ENCODE assay signal across 20 mouse cellular contexts in the genomic region with DNA sequence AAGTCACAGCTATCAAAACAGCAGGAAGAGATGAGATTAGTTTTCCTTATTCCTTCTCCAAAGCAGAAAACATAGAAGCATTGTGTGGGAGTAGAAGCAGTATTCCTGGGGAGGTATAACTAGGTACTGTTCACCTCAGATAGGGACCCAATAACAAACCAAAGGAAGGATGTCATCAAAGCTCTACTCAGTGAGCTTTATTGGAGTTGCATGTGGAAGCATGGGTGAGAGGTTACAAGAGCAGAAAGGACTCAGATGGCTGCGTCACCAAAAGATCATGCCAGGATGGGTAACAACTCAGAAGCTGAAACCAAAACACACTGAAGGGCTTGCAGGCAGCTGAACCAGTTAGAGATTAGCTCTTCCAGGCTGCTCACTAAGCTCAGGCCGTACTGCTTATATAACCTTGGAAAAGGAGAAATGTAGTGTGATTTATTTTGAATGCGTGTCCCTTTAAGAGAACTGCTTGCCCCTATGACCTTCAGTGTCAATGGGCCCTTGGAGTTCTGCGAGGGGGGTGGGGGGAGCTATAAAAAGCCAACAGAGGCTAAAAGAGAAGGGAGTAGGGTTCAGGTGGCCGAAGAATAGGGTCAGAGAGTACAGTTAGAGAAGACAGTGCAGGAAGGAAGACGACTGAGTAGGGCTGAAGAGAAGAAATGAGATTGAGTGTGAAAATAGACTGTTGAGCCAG. TPM values are rescaled to one million over a fixed set of nuclear protein-coding genes. Genes with fewer than 3 reads are reported as not detected.
A peak's percentile ranks its signal among the peaks of the same experiment; 100 is the strongest.
DNase-seq lines count a peak whose midpoint lies in the region; ATAC-seq lines count a peak whose summit lies in the region.
"Had no signal": no experiment of that assay in that cellular context is flagged by ENCODE, and none has a peak within 500 bp of the region (broad histone marks: within the 10 kb centered on the region; RNA-seq: fewer than 3 reads in every experiment).

No protein-coding gene starts in this region.

- peak overlapping the region; percentile 43 for H3K4me2 ChIP-seq in heart, embryonic 13.5 days
- H3K4me2 ChIP-seq in lung, embryonic 16.5 days (ENCODE audit: low read depth, low read length), result no peak overlapping the region
- H3K4me2 ChIP-seq in midbrain, embryonic 15.5 days, result no peak overlapping the region
- H3K4me2 ChIP-seq: embryonic facial prominence, embryonic 12.5 days; hindbrain, embryonic 13.5 days; limb, embryonic 13.5 days; lung, embryonic 14.5 days had no signal

- H3K9ac ChIP-seq in heart, embryonic 13.5 days, result peak overlapping the region; percentile 54; the same call in 1 of the 2 replicates
- no peak overlapping the region for H3K9ac ChIP-seq in lung, embryonic 16.5 days (ENCODE audit: low read length)
- H3K9ac ChIP-seq in midbrain, embryonic 15.5 days, result no peak overlapping the region
- H3K9ac ChIP-seq: embryonic facial prominence, embryonic 12.5 days; forebrain, postnatal 0 days; hindbrain, embryonic 13.5 days; limb, embryonic 13.5 days; lung, embryonic 14.5 days had no signal

- 41% methylated on average over 6 of the region's 6 CpGs for WGBS in heart, embryonic 13.5 days
- WGBS in lung, embryonic 16.5 days, result 45% methylated on average over 6 of the region's 6 CpGs
- WGBS in midbrain, embryonic 15.5 days, result 66% methylated on average over 6 of the region's 6 CpGs

- peaks cover 45% of the 10 kb centered on the region for H3K36me3 ChIP-seq in heart, embryonic 13.5 days
- H3K36me3 ChIP-seq in lung, embryonic 16.5 days (ENCODE audit: control insufficient read depth, insufficient read depth, low read length), result peaks cover 39% of the 10 kb centered on the region
- peaks cover 33% of the 10 kb centered on the region for H3K36me3 ChIP-seq in midbrain, embryonic 15.5 days (replicated peaks)

- H3K9me3 ChIP-seq in heart, embryonic 13.5 days, result peaks cover 15% of the 10 kb centered on the region; the same call in 1 of the 2 replicates
- H3K9me3 ChIP-seq in lung, embryonic 16.5 days (ENCODE audit: control insufficient read depth, low read length), result peaks cover 5% of the 10 kb centered on the region; the same call in 1 of the 2 replicates
- H3K9me3 ChIP-seq in midbrain, embryonic 15.5 days, result no peaks in the 10 kb centered on the region
- H3K9me3 ChIP-seq: hindbrain, embryonic 13.5 days had no signal

- ATAC-seq in heart, embryonic 13.5 days (ENCODE audit: extremely low read depth, insufficient number of reproducible peaks, low FRiP score, low TSS enrichment), result no peak
- no peak; the same call in none of the 2 replicates for ATAC-seq in lung, embryonic 16.5 days (ENCODE audit: low read depth)
- ATAC-seq in midbrain, embryonic 15.5 days (replicated peaks), result no peak
- ATAC-seq: activated CD4-positive, CD25-positive, alpha-beta regulatory T cell, adult 4 months; forebrain, postnatal 0 days; intestine, embryonic 16.5 days had no signal

- peaks cover 10% of the 10 kb centered on the region; the same call in 1 of the 2 replicates for H3K4me1 ChIP-seq in heart, embryonic 13.5 days
- no peaks in the 10 kb centered on the region for H3K4me1 ChIP-seq in lung, embryonic 16.5 days (replicated peaks; ENCODE audit: control insufficient read depth, insufficient read depth, low read length)
- no peaks in the 10 kb centered on the region for H3K4me1 ChIP-seq in midbrain, embryonic 15.5 days
- H3K4me1 ChIP-seq: embryonic facial prominence, embryonic 12.5 days; hindbrain, embryonic 13.5 days; limb, embryonic 13.5 days had no signal

- no peaks in the 10 kb centered on the region for H3K27me3 ChIP-seq in heart, embryonic 13.5 days (replicated peaks)
- no peaks in the 10 kb centered on the region for H3K27me3 ChIP-seq in lung, embryonic 16.5 days (ENCODE audit: control insufficient read depth, insufficient read depth, low read depth, low read length)
- H3K27me3 ChIP-seq in midbrain, embryonic 15.5 days (replicated peaks), result no peaks in the 10 kb centered on the region
- H3K27me3 ChIP-seq: embryonic facial prominence, embryonic 12.5 days; hindbrain, embryonic 13.5 days; limb, embryonic 13.5 days had no signal

- H3K27ac ChIP-seq in heart, embryonic 13.5 days (replicated peaks), result peak overlapping the region; percentile 83
- peak overlapping the region; percentile 54 for H3K27ac ChIP-seq in lung, embryonic 16.5 days (ENCODE audit: low read length)
- no peak overlapping the region for H3K27ac ChIP-seq in midbrain, embryonic 15.5 days
- H3K27ac ChIP-seq: embryonic facial prominence, embryonic 12.5 days; hindbrain, embryonic 13.5 days; layer of hippocampus, adult 2 months; left cerebral cortex, adult 2 months; limb, embryonic 13.5 days had no signal

- no peak overlapping the region; the same call in 1 of the 2 replicates for H3K4me3 ChIP-seq in heart, embryonic 13.5 days
- H3K4me3 ChIP-seq in lung, embryonic 16.5 days (ENCODE audit: low read length), result no peak overlapping the region
- no peak overlapping the region for H3K4me3 ChIP-seq in midbrain, embryonic 15.5 days
- H3K4me3 ChIP-seq: embryonic facial prominence, embryonic 12.5 days; hindbrain, embryonic 13.5 days; layer of hippocampus, adult 2 months; left cerebral cortex, adult 2 months; limb, embryonic 13.5 days had no signal

- DNase-seq in embryo, embryonic 10.5 days (ENCODE audit: low spot score), result peak; percentile 8
- no peak for DNase-seq in embryo, embryonic 11 days
- DNase-seq in heart, postnatal 4 days, result no peak
- DNase-seq in lung, postnatal 4 days, result no peak
- peak; percentile 47 for DNase-seq in yolk sac, embryonic 10.5 days (ENCODE audit: low spot score)
- DNase-seq: cerebellum, adult 11 months; cerebellum, postnatal 36 days; forebrain, postnatal 0 days; gastrocnemius, postnatal 36 days had no signal

RNA-seq across cellular contexts. Expression of gene Zfp383, which starts 9.5 kb away (rescaled TPM):
- 3.2 and 3.3 TPM in 2 replicates for polyA plus RNA-seq in heart, embryonic 13.5 days (2015; fragmentation: Nextera tagmentation; extraction: Ambion mirVana)
- total RNA-seq in heart, postnatal 4 days (2021), result 1 to 10 TPM; 8.5 to 9.4 TPM
- 4.4 and 4.6 TPM in 2 replicates for polyA plus RNA-seq in lung, embryonic 16.5 days (2015; fragmentation: Nextera tagmentation; extraction: Ambion mirVana)
- 7.2 and 7.7 TPM in 2 replicates for polyA plus RNA-seq in midbrain, embryonic 15.5 days (2015; fragmentation: Nextera tagmentation; extraction: Ambion mirVana)

RNA-seq across cellular contexts. Expression of gene Zfp27, which starts 11.1 kb away (rescaled TPM):
- polyA plus RNA-seq in heart, embryonic 13.5 days (2015; fragmentation: Nextera tagmentation; extraction: Ambion mirVana), result 5.8 and 6.1 TPM in 2 replicates
- total RNA-seq in heart, postnatal 4 days (2021), result 10 to 100 TPM; 11.9 to 13.2 TPM
- 9.3 and 9.7 TPM in 2 replicates for polyA plus RNA-seq in lung, embryonic 16.5 days (2015; fragmentation: Nextera tagmentation; extraction: Ambion mirVana)
- 15.5 and 16.0 TPM in 2 replicates for polyA plus RNA-seq in midbrain, embryonic 15.5 days (2015; fragmentation: Nextera tagmentation; extraction: Ambion mirVana)

RNA-seq across cellular contexts. Expression of gene Zfp74, which starts 36.4 kb away (rescaled TPM):
- 7.2 TPM in 2 replicates for polyA plus RNA-seq in heart, embryonic 13.5 days (2015; fragmentation: Nextera tagmentation; extraction: Ambion mirVana)
- 1 to 10 TPM; 6.5 to 7.1 TPM for total RNA-seq in heart, postnatal 4 days (2021)
- polyA plus RNA-seq in lung, embryonic 16.5 days (2015; fragmentation: Nextera tagmentation; extraction: Ambion mirVana), result 9.5 and 9.9 TPM in 2 replicates
- polyA plus RNA-seq in midbrain, embryonic 15.5 days (2015; fragmentation: Nextera tagmentation; extraction: Ambion mirVana), result 23.4 and 24.2 TPM in 2 replicates

RNA-seq across cellular contexts. Expression of gene Zfp420, which starts 57.7 kb away (rescaled TPM):
- 3.0 and 3.2 TPM in 2 replicates for polyA plus RNA-seq in heart, embryonic 13.5 days (2015; fragmentation: Nextera tagmentation; extraction: Ambion mirVana)
- total RNA-seq in heart, postnatal 4 days (2021), result 1 to 10 TPM; 2.6 to 3.3 TPM
- 6.7 and 8.2 TPM in 2 replicates for polyA plus RNA-seq in lung, embryonic 16.5 days (2015; fragmentation: Nextera tagmentation; extraction: Ambion mirVana)
- 22.4 and 24.4 TPM in 2 replicates for polyA plus RNA-seq in midbrain, embryonic 15.5 days (2015; fragmentation: Nextera tagmentation; extraction: Ambion mirVana)

Comparison
In these comparisons a context has a peak if more than half of its experiments do, and no peak if none do; other contexts are left out.
1. DNase-seq: peak in embryo, embryonic 10.5 days (single experiment) and yolk sac, embryonic 10.5 days (single experiment); none in embryo, embryonic 11 days (single experiment), heart, postnatal 4 days (single experiment) and lung, postnatal 4 days (0 of 2).